Mouse (Mus musculus) 3T3-L1 (cell line): ENCODE results near the gene Hist1h1d.
"Not testable (repeated sequence)": the region's sequence is repeated elsewhere in the genome, so short reads cannot be mapped to it uniquely, and the experiment has no call there.

ENCODE experiments used
- DNase-seq: peaks from one replicate; pipeline ENCODE4 v3.0.0-alpha.2; 2015; ENCODE audit warnings: low read depth, low spot score

Gene Hist1h1d

GRCm38 (mm10) chr13:23573034-23573897 is 20.2 kb downstream of the Hist1h1d start:
- DNase-seq, result peak; percentile 26

GRCm38 (mm10) chr13:23573898-23574524 is 20.9 kb downstream of the Hist1h1d start, which contains the start of the genes Hist1h2bf and Hist1h2ad:
TSS of gene Hist1h2bf (minus strand) at chr13:23574196.
TSS of gene Hist1h2ad (plus strand) at chr13:23574381.
- DNase-seq, result peak; percentile 97

- peak; percentile 20 for DNase-seq
Observed at GRCm38 (mm10) chr13:23574546-23575170, 21.6 kb downstream of the Hist1h1d start.

- peak; percentile 90 for DNase-seq
Observed at GRCm38 (mm10) chr13:23575271-23575851, 22.3 kb downstream of the Hist1h1d start, which contains the start of gene Hist1h3d. TSS of gene Hist1h3d (plus strand) at chr13:23575763.

GRCm38 (mm10) chr13:23575864-23576313 is 22.8 kb downstream of the Hist1h1d start:
- DNase-seq, result not testable (repeated sequence)

DNA sequence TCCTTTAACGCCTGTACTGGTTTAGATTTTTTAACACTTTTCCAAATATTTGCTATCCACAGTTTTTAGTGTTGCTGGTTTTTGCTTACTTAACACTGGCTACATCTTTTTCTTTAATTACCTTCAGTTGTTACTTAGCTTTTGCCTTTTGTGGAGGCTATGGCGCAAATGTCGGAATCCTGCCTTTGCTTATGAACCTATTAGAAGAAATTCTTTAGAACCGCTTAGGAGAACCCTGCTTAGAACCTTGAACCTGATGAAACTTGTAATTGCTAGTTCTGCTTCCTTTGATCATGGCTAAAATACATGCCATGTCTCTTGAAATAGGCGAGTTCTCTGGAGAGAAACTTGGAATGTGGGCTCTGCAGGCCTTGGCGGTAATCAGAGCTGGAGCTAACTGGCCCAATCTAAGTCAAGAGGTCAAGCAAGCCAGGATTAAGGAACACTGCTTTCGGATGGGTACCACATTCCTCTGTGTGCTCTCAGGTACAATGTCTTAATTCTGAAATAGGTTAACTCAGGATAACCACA is 23.4 kb downstream of the Hist1h1d start:
- DNase-seq, result peak; percentile 67

DNA sequence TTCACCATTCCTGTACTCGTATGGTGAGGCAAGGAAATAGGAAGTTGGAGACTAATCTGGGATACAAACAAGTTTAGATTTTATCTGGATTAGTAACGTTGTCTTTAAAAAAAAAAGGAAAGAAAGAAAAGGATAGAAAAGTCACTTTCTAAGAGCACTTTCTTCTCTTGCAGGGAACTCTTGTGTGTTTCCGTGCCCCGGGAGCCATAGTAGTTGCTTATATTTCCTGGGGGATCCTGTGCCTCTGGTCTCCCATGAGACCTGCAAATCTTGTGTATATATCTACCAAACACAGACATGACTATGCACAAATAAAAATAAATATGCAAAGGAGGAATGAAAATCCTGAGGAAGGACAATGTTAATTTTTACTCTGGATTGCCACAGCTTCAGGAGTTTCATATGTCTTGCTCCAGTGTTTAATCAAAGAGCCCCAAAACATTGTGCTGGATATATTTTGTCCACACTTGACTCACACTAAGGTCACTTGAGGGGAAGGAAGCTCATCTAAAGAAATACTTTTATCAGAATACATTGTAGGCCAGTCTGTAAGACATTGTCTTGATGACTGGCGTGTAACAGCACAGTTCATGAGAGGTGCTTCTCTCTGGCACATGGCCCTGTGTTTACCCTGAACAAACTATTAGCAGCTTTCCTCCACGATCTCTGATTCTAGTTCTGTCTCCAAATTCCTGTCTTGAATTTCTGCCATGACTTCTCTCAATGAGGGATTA is 24.0 kb downstream of the Hist1h1d start:
- no peak for DNase-seq

GRCm38 (mm10) chr13:23577835-23578234 is 24.8 kb downstream of the Hist1h1d start:
- no peak for DNase-seq

DNA sequence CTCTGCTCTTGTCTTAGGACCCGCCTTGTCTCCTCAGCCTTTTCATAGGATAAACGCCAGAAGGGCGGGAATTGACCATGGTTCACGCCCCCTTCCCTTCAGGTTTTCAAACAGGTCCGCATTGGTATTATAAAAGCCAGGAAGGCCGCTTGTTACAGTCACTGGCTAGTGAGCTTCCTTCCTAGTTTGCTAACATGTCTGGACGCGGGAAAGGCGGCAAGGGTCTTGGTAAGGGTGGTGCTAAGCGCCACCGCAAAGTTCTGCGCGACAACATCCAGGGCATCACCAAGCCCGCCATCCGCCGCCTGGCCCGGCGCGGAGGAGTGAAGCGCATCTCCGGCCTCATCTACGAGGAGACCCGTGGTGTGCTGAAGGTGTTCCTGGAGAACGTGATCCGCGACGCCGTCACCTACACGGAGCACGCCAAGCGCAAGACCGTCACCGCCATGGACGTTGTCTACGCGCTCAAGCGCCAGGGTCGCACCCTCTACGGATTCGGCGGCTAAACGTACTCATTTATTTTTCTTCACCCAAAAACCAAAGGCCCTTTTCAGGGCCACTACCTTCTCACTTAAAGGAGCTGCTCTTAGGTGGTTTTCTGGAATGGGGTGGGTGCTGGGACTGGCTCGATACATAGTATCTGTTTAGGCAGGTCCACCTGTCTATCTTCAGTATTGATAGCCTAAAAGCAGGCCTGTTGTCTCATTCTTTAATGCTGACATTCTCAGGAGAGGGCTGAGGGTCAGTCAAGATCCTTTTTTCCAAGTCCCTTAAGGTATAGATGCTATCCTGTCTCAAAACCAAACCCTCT is 28.6 kb downstream of the Hist1h1d start, which contains the start of gene Hist1h4d:
Gene Hist1h4d (plus strand): TSS at position 191 of the 811 bp plus-strand sequence.
- peak; percentile 97 for DNase-seq

- DNase-seq, result peak; percentile 75
Observed at GRCm38 (mm10) chr13:23582219-23583056, 29.4 kb downstream of the Hist1h1d start.

DNA sequence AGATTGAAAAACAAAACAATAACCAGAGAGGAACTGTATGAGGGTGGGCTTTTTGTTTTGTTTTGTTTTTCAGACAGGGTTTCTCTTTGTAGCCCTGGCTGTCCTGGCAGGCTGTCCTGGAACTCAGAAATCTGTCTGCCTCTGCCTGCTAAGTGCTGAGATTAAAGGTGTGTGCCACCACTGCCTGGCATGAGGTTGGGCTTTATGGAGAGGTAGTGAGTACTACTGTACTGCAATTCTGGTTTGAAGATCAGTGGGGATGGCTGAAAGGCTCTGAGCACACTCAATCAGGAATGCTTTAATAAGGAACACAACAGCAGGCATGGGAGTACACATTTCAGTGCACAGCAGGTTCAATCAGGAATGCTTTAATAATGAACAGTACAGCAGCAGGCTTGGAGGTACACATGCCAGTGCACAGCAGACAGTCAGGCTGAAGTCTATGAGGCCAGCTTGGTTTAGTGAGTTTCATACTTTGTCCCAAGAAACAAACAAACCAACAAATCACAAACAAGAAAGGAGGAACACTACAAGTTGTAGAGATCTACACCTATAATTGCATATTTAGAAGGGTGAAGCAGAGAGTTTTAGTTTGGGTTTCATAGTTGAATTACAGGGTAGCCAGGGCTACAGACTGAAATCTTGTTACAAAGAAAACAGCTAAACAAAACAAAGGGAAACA is 30.5 kb downstream of the Hist1h1d start:
- peak; percentile 48 for DNase-seq

DNA sequence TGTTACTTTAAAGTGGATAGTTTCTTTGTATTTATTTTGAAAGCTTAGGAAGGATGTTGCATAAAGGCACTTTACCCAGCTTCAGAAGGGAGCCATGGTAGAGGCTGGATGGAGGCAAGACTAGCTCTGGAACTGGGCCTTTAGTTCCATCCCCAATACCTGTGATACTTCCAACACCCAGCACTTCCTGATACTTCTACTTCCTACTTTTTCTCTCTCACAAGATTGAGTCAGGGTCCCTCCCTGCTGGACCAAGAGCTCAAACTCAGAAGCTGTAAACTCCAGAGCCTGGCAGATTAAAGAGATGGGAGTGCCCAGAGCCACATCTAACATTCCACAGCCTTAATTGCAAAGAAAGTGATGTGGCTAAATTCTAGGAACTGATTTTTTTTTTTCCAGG is 31.3 kb downstream of the Hist1h1d start:
- peak; percentile 75 for DNase-seq

GRCm38 (mm10) chr13:23585029-23585441 is 32.0 kb downstream of the Hist1h1d start:
- DNase-seq, result peak; percentile 81

DNA sequence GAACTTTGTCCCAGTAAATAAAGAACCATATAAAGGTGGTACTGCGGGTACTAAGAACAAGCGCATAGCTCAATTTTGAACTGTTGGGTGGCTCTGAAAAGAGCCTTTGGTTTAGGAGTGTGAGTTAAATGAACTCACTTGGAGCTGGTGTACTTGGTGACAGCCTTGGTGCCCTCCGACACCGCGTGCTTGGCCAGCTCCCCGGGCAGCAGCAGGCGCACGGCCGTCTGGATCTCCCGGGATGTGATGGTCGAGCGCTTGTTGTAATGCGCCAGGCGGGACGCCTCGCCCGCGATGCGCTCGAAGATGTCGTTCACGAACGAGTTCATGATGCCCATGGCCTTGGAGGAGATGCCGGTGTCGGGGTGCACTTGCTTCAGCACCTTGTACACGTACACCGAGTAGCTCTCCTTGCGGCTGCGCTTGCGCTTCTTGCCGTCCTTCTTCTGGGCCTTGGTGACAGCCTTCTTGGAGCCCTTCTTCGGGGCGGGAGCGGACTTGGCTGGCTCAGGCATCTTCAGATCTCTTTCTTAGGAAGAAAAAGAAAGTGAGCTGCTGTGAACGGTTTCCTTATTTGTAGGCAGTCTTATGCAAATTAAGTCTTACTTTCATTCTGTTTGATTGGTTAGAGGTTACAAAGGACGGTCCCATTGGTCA is 32.5 kb downstream of the Hist1h1d start:
- DNase-seq, result peak; percentile 94

- DNase-seq, result peak; percentile 56
Observed at GRCm38 (mm10) chr13:23586099-23586939, 33.3 kb downstream of the Hist1h1d start.

GRCm38 (mm10) chr13:23586940-23587225 is 33.8 kb downstream of the Hist1h1d start:
- DNase-seq, result peak; percentile 27

GRCm38 (mm10) chr13:23591206-23591605 is 38.1 kb downstream of the Hist1h1d start:
- DNase-seq, result no peak
